Mouse (Mus musculus) kidney, adult 10 weeks (tissue): ENCODE data around the gene Zfp493. TPM values are rescaled to one million over a fixed set of nuclear protein-coding genes. Genes with fewer than 3 reads are reported as not detected.

Experiments
- polyA plus RNA-seq: library from polyadenylated mRNA; stranded (reverse); fragments of 350-450 nt; fragmentation: Illumina TruSeq; extraction: RNeasy Lipid Tissue Mini Kit (QIAGEN cat#74804); gene quantifications from one replicate; pipeline ENCODE4 v1.2.3, GENCODE M21; 2014; ENCODE audit warnings: low read depth, low replicate concordance

The Zfp493 gene
- polyA plus RNA-seq, result 6.0 TPM

GRCm38 (mm10) chr13:67779265-67780221, at the start of gene Zfp493:
Zfp493 (plus strand) TSS chr13:67779693.

GRCm38 (mm10) chr13:67754333-67755306, 24.9 kb upstream of the Zfp493 start, which contains the start of gene Zfp85:
Zfp85 (minus strand) TSS chr13:67755228.

GRCm38 (mm10) chr13:67813710-67814660, 34.5 kb downstream of the Zfp493 start, which contains the start of gene Zfp273:
Zfp273 (plus strand) TSS chr13:67813740.

GRCm38 (mm10) chr13:67830911-67831336, 51.4 kb downstream of the Zfp493 start, which contains the start of gene Gm10037:
Gm10037 (plus strand) TSS chr13:67831106.

Other genes starting within 250 kb of the Zfp493 start
- gene Zfp748, start 225.9 kb upstream of the Zfp493 start, polyA plus RNA-seq, result 23.0 TPM
- gene Zfp729b, start 170.0 kb upstream of the Zfp493 start, polyA plus RNA-seq, result 34.3 TPM
- not detected for gene Gm49345, start 141.9 kb upstream of the Zfp493 start, polyA plus RNA-seq
- gene Zfp729a, start 141.9 kb upstream of the Zfp493 start, polyA plus RNA-seq, result 32.0 TPM
- 13.9 TPM for gene Zfp738, start 92.6 kb upstream of the Zfp493 start, polyA plus RNA-seq
- 40.3 TPM for gene Zfp65, start 50.5 kb upstream of the Zfp493 start, polyA plus RNA-seq
- gene Zfp85, start 24.5 kb upstream of the Zfp493 start, polyA plus RNA-seq, result 15.6 TPM
- 16.8 TPM for gene Zfp273, start 34.0 kb downstream of the Zfp493 start, polyA plus RNA-seq
- gene Gm10037, start 51.4 kb downstream of the Zfp493 start, polyA plus RNA-seq, result 2.5 TPM
- not detected for gene BC048507, start 83.6 kb downstream of the Zfp493 start, polyA plus RNA-seq